Mouse (Mus musculus) ES-Bruce4 (cell line): ENCODE data around the gene Ndufa1. TPM values are rescaled to one million over a fixed set of nuclear protein-coding genes. Genes with fewer than 3 reads are reported as not detected.
A peak's percentile ranks its signal among the peaks of the same experiment; 100 is the strongest.
"Not testable (repeated sequence)": the region's sequence is repeated elsewhere in the genome, so short reads cannot be mapped to it uniquely, and the experiment has no call there.

Source experiments
- H3K27ac ChIP-seq: 2 replicates; pipeline ENCODE4 v1.5.1; 2012; ENCODE audit warnings: low read length, inconsistent platforms; ENCODE audit not compliant: insufficient read depth
- H3K27me3 ChIP-seq: 2 replicates; pipeline ENCODE4 v1.6.1; 2012; ENCODE audit warnings: mild to moderate bottlenecking, low read length, inconsistent platforms; ENCODE audit not compliant: control insufficient read depth, poor library complexity, insufficient read depth, severe bottlenecking
- H3K36me3 ChIP-seq: 2 replicates; pipeline ENCODE4 v1.6.1; 2012; ENCODE audit warnings: inconsistent platforms, mild to moderate bottlenecking, low read length, moderate library complexity; ENCODE audit not compliant: control insufficient read depth, poor library complexity, insufficient read depth, severe bottlenecking
- H3K4me1 ChIP-seq: one replicate; pipeline ENCODE4 v1.8.1; 2011; ENCODE audit warnings: low read length; ENCODE audit not compliant: control insufficient read depth, insufficient read depth
- H3K4me3 ChIP-seq: 2 replicates; pipeline ENCODE4 v1.5.1; 2011; ENCODE audit warnings: low read depth, mild to moderate bottlenecking, low read length
- H3K9ac ChIP-seq: 2 replicates; pipeline ENCODE4 v1.6.1; 2012; ENCODE audit warnings: low read depth, mild to moderate bottlenecking, inconsistent platforms; ENCODE audit not compliant: poor library complexity, severe bottlenecking
- H3K9me3 ChIP-seq: replicated peaks from 2 replicates; pipeline ENCODE4 v1.6.1; 2012; ENCODE audit warnings: mild to moderate bottlenecking, low read length, inconsistent platforms; ENCODE audit not compliant: control insufficient read depth, poor library complexity, insufficient read depth, severe bottlenecking
- CTCF ChIP-seq: IDR thresholded peaks from one replicate; pipeline ENCODE4 v1.8.1; 2011; ENCODE audit warnings: low read depth, low read length
- EP300 ChIP-seq: IDR thresholded peaks from 2 replicates; pipeline ENCODE4 v1.6.1; 2011; ENCODE audit warnings: low read depth, low read length; ENCODE audit not compliant: insufficient read depth
- POLR2A ChIP-seq: IDR thresholded peaks from one replicate; pipeline ENCODE4 v1.8.1; 2011; ENCODE audit warnings: low read length; ENCODE audit not compliant: insufficient read depth
- polyA plus RNA-seq: library from polyadenylated mRNA; stranded (reverse); fragments of >200 nt; gene quantifications from 2 replicates; pipeline ENCODE4 v1.2.4, GENCODE M21; 2011; ENCODE audit warnings: low read depth; ENCODE audit not compliant: missing spikeins, insufficient read depth, insufficient read length

Ndufa1 gene
- polyA plus RNA-seq, 1 experiment, result 114 TPM

DNA sequence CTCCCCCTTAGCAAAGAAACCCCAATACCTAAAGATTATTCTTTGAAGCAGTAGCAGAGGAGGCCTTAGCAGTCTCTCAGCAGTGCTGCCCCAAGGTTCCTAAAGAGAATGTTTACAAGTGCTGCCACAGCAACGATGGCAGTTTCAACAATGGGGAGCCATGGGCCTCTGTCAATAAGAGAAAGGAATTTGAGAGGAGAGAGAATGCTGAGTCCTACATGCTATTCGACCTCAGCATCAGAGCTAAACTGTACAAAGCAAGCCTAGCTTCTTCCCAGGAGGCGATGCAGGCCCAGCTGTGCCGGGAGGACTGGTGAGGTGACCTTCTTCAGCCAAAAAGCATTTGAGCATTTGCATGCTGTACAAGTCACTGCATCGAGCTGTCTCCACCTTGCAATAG, 22.2 kb downstream of the Ndufa1 start, which contains the start of gene Akap14:
Gene Akap14, minus strand, starts transcription at position 101 of the 400 bp plus-strand sequence.
- Histone ChIP-seq H3K27ac (no peak within 1 kb of the TSS), H3K9ac (no peak within 1 kb of the TSS), H3K9me3 (no peaks in the 10 kb centered on the region), H3K27me3 (no peaks in the 10 kb centered on the region), H3K36me3 (no peaks in the 10 kb centered on the region), H3K4me3 (no peak within 1 kb of the TSS), H3K4me1 (no peaks in the 10 kb centered on the region)
- TF ChIP-seq CTCF, result no peak
- TF ChIP-seq EP300, result no peak
- no peak for TF ChIP-seq POLR2A

DNA sequence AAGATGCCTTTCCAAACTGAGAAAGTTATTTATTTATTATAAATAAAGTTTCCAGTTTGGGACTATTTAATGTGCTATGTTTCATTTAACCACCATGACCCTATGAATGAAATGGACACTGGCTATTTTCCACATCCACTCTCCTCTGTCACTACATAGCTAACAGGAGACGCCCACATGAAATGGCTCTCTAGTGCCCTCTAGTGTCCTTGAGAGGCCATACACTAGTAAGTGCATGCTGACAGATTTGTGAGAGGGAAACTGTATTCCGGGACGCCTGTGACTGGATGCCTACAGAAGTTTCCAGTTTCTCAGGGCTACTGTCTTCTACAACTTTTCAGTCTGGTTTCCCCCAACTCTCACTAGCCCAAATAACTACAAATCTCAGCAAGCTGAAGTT, 23.9 kb downstream of the Ndufa1 start:
- H3K4me1 ChIP-seq, result no peaks in the 10 kb centered on the region
- H3K4me3 ChIP-seq, result no peak overlapping the region
- H3K9me3 ChIP-seq, result no peaks in the 10 kb centered on the region
- no peaks in the 10 kb centered on the region for H3K27me3 ChIP-seq
- TF ChIP-seq CTCF, result peak; percentile 22
- TF ChIP-seq POLR2A, result no peak
- TF ChIP-seq EP300, result no peak
- no peaks in the 10 kb centered on the region for H3K36me3 ChIP-seq
- H3K9ac ChIP-seq, result no peak overlapping the region
- no peak overlapping the region for H3K27ac ChIP-seq

- TF ChIP-seq POLR2A (no peak), EP300 (no peak), CTCF (no peak)
- no peaks in the 10 kb centered on the region for H3K9me3 ChIP-seq
- no peaks in the 10 kb centered on the region for H3K4me1 ChIP-seq
- 0 out of 2 replicates have a peak overlapping the region, but pooled peaks have one; percentile 1 for H3K4me3 ChIP-seq
- no peaks in the 10 kb centered on the region for H3K36me3 ChIP-seq
- H3K9ac ChIP-seq, result no peak overlapping the region
- no peak overlapping the region for H3K27ac ChIP-seq
- H3K27me3 ChIP-seq, result no peaks in the 10 kb centered on the region
Measured at GRCm38 (mm10) chrX:37163115-37163514, 27.8 kb downstream of the Ndufa1 start.

GRCm38 (mm10) chrX:37161169-37161568, 29.8 kb downstream of the Ndufa1 start:
- Histone ChIP-seq H3K27me3 (no peaks in the 10 kb centered on the region), H3K36me3 (no peaks in the 10 kb centered on the region)
- no peak for TF ChIP-seq CTCF
- TF ChIP-seq POLR2A, result no peak
- no peak for TF ChIP-seq EP300

DNA sequence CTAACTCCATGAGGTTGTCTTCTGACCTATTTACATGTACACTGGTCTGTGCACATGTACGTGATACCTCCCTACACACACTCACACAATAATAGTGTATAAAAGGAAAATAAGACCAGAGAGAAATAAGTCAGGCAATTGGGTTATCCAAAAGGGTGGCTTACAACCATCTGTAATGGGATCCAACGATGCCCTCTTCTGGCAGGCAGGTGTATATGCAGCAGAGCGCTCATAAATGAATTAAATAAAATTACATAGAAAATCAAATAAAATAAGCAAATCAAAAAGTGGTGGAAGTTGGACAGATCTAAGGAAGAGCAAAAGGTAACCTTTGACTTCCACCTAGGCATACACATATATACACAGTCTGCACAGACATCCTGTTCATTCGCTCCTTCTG, 33.1 kb downstream of the Ndufa1 start:
- H3K9ac ChIP-seq, result no peak overlapping the region
- H3K4me3 ChIP-seq, result no peak overlapping the region
- TF ChIP-seq CTCF, result no peak
- TF ChIP-seq POLR2A, result no peak
- no peak for TF ChIP-seq EP300
- no peaks in the 10 kb centered on the region for H3K9me3 ChIP-seq
- H3K27me3 ChIP-seq, result no peaks in the 10 kb centered on the region
- H3K27ac ChIP-seq, result no peak overlapping the region
- no peaks in the 10 kb centered on the region for H3K36me3 ChIP-seq
- H3K4me1 ChIP-seq, result no peaks in the 10 kb centered on the region

More at GRCm38 (mm10) chrX:37161169-37161568, 29.8 kb downstream of the Ndufa1 start:
- H3K9me3 ChIP-seq, result no peaks in the 10 kb centered on the region
- no peak overlapping the region for H3K27ac ChIP-seq
- H3K9ac ChIP-seq, result no peak overlapping the region
- no peak overlapping the region for H3K4me3 ChIP-seq
- H3K4me1 ChIP-seq, result no peaks in the 10 kb centered on the region

DNA sequence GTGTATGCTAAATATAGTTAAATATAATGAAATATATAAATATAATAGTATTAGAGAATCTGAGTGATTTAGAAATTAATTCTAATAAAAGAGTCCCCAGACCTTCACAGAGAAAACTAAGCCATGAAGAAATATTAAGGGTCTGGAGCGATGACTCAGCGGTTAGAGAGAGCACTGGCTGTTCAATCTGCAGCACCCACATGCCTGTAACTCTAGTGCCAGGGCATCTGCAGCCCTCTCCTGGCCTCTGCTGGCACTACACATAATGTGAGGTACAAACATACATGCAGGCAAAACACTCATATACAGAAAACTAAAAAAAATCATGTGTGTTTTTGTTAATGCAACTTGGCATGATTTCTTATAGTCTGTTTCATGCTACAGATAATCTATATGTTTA, 46.0 kb downstream of the Ndufa1 start:
- Histone ChIP-seq H3K9ac (no peak overlapping the region), H3K36me3 (no peaks in the 10 kb centered on the region; the same call in 1 of the 2 replicates), H3K27ac (no peak overlapping the region), H3K4me3 (no peak overlapping the region), H3K4me1 (no peaks in the 10 kb centered on the region), H3K27me3 (no peaks in the 10 kb centered on the region), H3K9me3 (no peaks in the 10 kb centered on the region)
- no peak for TF ChIP-seq POLR2A
- TF ChIP-seq CTCF, result peak; percentile 3
- no peak for TF ChIP-seq EP300

- not testable (repeated sequence) for H3K27ac ChIP-seq, H3K4me3 ChIP-seq, H3K9ac ChIP-seq, H3K36me3 ChIP-seq, H3K4me1 ChIP-seq, H3K27me3 ChIP-seq, H3K9me3 ChIP-seq
Measured at GRCm38 (mm10) chrX:37144498-37144897, 46.5 kb downstream of the Ndufa1 start.
